Mouse (Mus musculus): Measurements from ENCODE around the gene Col18a1. TPM values are rescaled to one million over a fixed set of nuclear protein-coding genes. Genes with fewer than 3 reads are reported as not detected.

The Col18a1 gene
- total RNA-seq, 2 experiments from 2014 or later = not detected

GRCm38 (mm10) chr10:77142328-77142727 is 24.0 kb downstream of the Col18a1 start:
- no peak for ATAC-seq (replicated peaks; ENCODE audit: poor library complexity)

DNA sequence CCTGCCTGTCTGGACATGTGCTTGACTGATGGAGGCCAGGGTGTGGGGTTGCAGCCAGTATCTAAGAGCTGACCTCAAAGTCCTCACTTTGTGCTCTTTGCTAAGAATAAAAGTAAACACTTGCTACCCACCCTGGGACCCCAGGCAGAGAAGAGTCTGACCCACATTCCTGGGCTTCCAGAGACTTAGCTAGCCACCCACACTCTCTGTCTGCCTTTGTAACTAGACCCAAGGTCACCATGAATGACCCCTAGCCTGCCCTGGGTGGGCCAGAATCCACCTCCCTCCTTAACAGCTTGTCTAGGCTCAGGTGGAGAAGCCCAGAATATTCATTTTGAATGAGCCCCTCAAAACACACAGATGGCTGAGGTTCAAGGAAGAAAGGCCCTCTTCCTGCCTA is 28.0 kb downstream of the Col18a1 start:
- ATAC-seq (replicated peaks; ENCODE audit: poor library complexity) = no peak

- ATAC-seq (replicated peaks; ENCODE audit: poor library complexity) = no peak
Observed at GRCm38 (mm10) chr10:77136205-77136604, 30.1 kb downstream of the Col18a1 start.

- ATAC-seq (replicated peaks; ENCODE audit: poor library complexity) = no peak
Observed at GRCm38 (mm10) chr10:77135274-77135829, 31.0 kb downstream of the Col18a1 start.

DNA sequence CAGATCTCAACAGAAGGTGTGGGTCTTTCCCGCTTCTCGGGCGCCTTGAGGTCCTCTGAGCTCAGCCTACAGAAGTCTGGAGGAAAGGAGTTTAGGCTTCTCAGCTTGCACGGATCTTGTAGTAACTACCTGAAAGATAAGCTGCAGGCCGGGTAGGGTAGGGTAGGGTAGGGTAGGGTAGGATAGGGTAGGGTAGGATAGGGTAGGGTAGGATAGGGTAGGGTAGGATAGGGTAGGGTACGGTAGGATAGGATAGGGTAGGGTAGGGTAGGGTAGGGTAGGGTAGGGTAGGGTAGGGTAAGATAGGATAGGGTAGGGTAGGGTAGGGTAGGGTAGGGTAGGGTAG is 31.6 kb downstream of the Col18a1 start:
- peak; percentile 12; the same call in 1 of the 2 replicates for ATAC-seq (replicated peaks; ENCODE audit: poor library complexity)

- peak; percentile 51 for ATAC-seq (replicated peaks; ENCODE audit: poor library complexity)
Observed at GRCm38 (mm10) chr10:77133951-77134806, 32.2 kb downstream of the Col18a1 start.

- no peak for ATAC-seq (replicated peaks; ENCODE audit: poor library complexity)
Observed at GRCm38 (mm10) chr10:77132118-77132517, 34.2 kb downstream of the Col18a1 start.

GRCm38 (mm10) chr10:77131536-77131935 is 34.8 kb downstream of the Col18a1 start:
- no peak for ATAC-seq (replicated peaks; ENCODE audit: poor library complexity)

DNA sequence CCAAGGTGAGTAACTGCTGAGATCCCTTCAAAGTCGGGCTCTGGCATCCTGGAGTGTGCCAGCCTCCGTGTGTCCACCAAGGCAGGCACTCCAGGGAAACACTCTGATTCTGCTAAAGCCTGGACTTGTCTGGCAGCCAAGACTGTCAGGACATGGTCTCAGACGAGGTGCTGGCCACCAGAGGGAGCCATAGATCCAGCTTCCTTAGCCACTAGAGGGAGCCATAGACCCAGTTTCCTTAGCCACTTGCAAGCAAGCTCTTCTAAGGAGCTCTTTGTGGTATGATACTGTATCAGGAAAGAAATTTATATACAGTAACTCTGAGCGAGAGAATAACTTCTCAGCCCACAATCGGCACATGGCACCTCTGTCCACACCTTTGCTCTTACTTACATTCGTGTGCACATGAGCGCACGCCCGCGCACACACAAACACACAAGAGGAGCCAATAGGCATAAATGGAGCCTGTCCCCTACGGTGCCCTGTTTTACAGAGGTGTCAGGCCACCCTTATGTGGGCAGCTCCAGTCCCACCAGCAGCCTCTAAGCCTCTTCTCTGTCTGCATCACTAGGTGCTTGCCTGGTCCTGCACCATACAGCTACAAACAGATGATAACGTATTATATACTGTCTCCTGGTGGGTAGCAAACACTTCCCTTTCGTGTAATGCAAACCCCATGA is 35.6 kb downstream of the Col18a1 start:
- peak; percentile 93 for ATAC-seq (replicated peaks; ENCODE audit: poor library complexity)

DNA sequence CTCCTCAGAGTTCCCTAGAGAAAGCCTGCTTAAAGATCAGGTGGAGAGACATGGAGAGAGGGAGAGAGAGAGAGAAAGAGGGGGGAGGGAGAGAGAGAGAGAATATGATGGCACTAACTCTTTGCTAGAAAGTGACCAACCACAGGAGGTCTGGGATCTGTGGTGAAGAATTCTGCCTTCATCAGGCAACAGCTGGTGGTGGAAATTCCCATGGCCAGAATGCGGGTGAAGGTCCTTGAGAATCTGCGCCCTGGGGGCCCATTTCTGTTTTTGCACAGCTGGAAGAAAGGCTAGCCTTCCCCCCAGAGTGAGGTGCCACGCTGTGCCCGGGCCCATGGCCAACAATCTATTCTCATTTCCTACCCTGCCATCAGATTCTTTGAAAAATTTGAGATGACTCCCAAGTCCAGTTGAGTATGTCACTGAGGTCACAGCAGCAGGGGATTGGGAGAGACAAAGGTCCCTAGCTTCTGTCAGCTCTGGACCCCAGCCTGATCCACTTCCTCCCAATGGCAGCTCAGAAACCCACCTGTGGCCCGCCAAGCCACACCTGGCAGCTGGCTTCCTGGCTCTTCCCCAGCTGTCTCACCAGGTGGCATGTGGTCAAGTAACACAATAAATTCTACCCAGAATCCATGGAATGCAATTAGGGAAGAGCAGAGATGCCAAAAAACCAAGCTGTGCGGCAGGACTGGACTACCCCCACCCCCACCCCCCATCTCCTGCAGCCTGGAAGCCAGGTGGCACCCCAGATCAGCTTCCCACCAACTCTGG is 36.5 kb downstream of the Col18a1 start:
- ATAC-seq (replicated peaks; ENCODE audit: poor library complexity) = no peak

GRCm38 (mm10) chr10:77127926-77128325 is 38.4 kb downstream of the Col18a1 start:
- no peak for ATAC-seq (replicated peaks; ENCODE audit: poor library complexity)

DNA sequence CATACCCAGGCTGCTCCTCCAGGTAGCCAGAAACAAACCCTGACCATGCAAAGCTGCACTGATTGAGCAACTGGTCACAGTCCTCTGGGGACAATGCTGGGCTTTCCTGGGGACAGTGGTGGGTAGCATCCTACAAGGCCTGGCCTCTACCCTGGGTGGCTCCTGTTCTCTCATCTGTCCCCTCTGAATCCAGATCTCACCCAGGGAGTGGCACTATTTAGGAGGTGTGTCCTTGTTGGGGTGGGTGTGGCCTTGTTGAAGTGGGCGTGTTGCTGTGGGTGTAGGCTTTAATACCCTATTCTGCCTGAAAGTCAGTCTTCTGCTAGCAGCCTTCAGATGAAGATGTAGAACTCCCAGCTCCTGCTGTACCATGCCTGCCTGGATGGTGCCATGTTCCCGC is 39.8 kb downstream of the Col18a1 start:
- peak; percentile 67 for ATAC-seq (replicated peaks; ENCODE audit: poor library complexity)

DNA sequence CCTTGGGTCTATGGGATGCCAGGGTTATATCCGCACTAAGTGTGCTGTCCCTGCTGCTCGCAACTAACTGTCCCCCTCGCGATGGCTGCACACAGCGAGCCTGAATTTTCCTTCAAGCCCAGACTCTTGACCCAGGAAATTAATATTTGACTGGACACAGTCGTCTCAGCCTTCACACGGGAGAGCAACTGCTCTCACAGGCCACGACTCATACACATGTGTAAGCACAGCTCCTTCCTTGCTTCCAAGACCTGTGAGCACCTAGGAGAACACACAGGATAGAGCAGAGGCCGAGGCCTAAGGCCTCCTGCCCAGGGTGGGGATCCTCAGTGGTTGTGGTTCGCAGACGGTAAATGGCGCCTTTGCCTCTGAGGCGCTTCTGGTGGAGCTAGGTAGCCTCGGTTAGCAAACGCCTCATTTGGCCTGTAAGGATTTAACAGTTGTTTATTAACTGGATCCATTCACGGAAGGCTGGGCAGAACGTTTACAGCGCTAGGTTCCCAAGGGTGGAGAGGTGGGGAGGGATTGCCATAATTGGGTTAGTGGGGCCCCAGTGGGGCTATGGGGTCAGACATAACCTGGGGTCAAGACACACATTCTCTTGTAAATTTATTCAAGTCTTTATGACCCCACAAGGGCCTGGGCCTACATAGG is 41.1 kb downstream of the Col18a1 start:
- ATAC-seq (replicated peaks; ENCODE audit: poor library complexity) = no peak

GRCm38 (mm10) chr10:77123953-77124352 is 42.4 kb downstream of the Col18a1 start:
- ATAC-seq (replicated peaks; ENCODE audit: poor library complexity) = no peak

GRCm38 (mm10) chr10:77121287-77122022 is 44.9 kb downstream of the Col18a1 start:
- no peak for ATAC-seq (replicated peaks; ENCODE audit: poor library complexity)

- no peak for ATAC-seq (replicated peaks; ENCODE audit: poor library complexity)
Observed at GRCm38 (mm10) chr10:77120501-77120900, 45.8 kb downstream of the Col18a1 start.

DNA sequence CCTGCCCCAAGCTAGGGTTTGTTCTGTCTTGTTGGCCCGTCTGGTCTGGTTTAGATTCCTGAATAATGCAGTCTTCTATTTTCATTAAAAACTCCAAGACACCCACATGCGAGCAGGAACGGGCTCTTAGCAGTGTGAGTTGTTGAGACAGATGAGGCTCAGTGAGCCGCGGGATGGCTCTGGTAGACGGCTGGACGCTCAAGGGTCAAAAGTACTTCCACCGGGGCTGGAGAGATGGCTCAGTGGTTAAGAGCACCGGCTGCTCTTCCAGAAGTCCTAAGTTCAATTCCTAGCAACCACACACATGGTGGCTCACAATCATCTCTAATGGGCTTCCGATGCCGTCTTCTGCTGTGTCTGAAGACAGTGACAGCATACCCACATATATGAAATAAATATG is 46.9 kb downstream of the Col18a1 start:
- no peak for ATAC-seq (replicated peaks; ENCODE audit: poor library complexity)

GRCm38 (mm10) chr10:77118361-77118760 is 48.0 kb downstream of the Col18a1 start:
- no peak for ATAC-seq (replicated peaks; ENCODE audit: poor library complexity)

DNA sequence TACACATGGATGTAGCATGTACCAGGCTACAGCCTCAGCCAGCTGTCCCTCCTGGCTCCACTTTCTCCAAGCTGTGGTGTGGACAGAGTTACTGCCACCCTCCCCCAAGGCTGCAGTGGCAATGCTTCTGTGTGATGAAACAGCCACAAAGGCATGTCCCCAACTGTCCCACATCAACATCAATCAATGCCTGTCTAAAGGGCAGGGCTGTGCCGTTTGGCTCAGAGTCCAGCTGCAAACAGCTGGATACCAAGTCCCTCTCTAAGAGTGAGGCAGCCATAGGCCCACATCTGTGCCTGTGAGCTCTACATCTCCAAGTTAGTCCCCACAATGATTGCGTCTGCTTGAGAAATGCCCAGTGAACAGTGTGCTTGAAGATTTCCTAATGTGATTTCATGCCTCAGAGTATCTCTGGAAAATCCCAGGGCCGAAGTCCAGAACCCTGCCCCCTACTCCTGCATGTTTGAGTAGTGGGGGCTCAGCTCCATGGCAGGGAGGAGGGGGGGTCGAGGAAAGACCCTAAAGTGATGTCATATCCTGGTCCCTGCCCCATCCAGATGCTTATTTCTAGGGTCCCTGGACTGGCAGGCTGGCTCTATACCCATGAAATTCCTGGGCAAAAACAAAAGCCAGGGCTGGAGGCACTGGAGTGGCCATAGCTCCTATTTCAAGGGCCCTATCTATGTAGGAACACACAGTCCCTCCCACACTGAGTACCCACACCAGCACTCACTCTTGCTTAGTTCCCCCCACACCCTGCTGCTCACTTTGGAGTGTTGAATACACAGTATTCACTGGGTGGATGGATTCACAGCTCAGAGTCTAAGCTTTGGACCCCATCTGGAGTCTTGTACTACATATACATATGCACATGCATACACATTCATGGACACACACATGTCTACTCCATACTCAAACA is 49.6 kb downstream of the Col18a1 start:
- no peak for ATAC-seq (replicated peaks; ENCODE audit: poor library complexity)

Measured in megakaryocyte progenitor cell, adult 5-6 weeks (primary cell).